Mouse (Mus musculus): ENCODE data around the gene Btg3. TPM values are rescaled to one million over a fixed set of nuclear protein-coding genes. Genes with fewer than 3 reads are reported as not detected.
"Not testable (repeated sequence)": the region's sequence is repeated elsewhere in the genome, so short reads cannot be mapped to it uniquely, and the experiment has no call there.

The Btg3 gene
- polyA plus RNA-seq, 1 experiment from 2014 or later: 21.5 TPM

DNA sequence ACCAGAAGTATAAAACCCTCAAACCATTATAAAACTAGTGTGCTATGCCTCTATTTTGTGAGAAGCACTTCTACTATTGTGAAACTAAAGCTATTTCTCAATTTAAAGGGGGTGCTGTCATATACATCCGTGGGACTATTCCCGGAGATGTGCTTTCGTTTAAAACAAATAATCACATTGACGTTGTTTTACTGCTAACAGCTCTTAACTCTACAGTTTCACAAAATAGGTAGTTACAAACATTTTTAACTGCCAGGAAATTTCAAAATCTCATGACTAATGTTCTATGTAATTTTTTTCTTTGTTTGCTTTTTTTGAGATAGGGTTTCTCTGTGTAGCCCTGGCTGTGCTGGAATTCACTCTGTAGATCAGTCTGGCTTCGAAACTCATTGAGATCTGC is 1.5 kb upstream of the Btg3 start:
- 85% methylated on average over 5 of the region's 5 CpGs for WGBS
- no peak overlapping the region for H3K9ac ChIP-seq (replicated peaks)

DNA sequence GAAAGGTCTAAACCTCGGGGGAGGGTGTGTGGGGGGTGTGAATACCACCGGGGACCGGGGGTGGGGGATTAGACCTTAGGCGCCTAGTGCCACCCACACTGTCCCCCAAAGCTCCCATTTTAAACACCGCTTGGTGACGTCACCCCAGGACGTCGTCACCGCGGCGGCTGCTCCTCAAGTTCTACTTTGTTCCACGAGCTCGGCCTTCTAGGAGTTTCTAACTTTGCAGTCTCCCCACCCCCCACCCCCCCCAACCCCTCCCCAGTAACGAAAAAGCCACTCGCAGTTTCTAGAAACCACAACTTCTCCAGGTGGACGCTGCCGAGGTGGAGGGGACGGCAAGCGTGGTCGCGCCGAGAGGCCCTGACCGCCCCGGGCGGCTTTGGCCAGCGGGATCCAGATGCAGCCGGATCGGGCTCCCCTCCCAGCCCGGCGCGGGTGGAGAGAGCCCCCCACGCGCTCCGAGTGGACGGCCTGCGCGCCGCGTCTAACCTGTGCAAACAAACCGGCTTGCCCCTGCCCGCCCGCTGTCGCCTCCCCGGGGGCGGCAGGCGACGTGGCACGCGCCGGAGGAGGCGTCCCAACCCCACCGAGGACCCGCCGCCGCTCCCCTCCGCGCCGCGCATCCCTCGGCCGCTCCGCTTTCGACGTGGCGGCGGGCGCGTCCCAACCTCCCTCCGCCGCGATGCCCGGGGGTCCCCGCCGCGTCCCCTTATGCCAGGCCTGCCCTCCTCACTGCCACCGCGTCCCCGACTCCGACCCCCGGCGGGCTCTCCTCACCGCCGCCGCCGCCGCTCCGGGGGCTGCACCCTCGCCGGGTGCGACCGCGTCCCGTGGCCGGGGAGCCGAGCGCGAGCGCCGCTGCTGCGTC is 936 bp downstream of the Btg3 start:
- ATAC-seq (ENCODE audit: low FRiP score): peak; percentile 67
- H3K4me3 ChIP-seq (replicated peaks): peak overlapping the region; percentile 82
- H3K27ac ChIP-seq (replicated peaks): peak overlapping the region; percentile 58
- peak overlapping the region; percentile 74 for H3K9ac ChIP-seq (replicated peaks)
- H3K27me3 ChIP-seq (replicated peaks): no peaks in the 10 kb centered on the region
- H3K4me1 ChIP-seq: peaks cover 14% of the 10 kb centered on the region; the same call in 1 of the 2 replicates
- H3K36me3 ChIP-seq: no peaks in the 10 kb centered on the region
- H3K4me2 ChIP-seq: peak overlapping the region; percentile 69
- WGBS: under 1% methylated on average over 93 of the region's 100 CpGs
- H3K9me3 ChIP-seq (replicated peaks): no peaks in the 10 kb centered on the region

More for the DNA sequence above, 1.5 kb upstream of the Btg3 start:
- no peak for ATAC-seq (ENCODE audit: low FRiP score)
- Histone ChIP-seq H3K9me3 (replicated peaks) (no peaks in the 10 kb centered on the region), H3K27ac (replicated peaks) (no peak overlapping the region), H3K4me3 (replicated peaks) (no peak overlapping the region), H3K4me2 (no peak overlapping the region), H3K27me3 (replicated peaks) (no peaks in the 10 kb centered on the region), H3K36me3 (no peaks in the 10 kb centered on the region), H3K4me1 (peaks cover 14% of the 10 kb centered on the region; the same call in 1 of the 2 replicates)

DNA sequence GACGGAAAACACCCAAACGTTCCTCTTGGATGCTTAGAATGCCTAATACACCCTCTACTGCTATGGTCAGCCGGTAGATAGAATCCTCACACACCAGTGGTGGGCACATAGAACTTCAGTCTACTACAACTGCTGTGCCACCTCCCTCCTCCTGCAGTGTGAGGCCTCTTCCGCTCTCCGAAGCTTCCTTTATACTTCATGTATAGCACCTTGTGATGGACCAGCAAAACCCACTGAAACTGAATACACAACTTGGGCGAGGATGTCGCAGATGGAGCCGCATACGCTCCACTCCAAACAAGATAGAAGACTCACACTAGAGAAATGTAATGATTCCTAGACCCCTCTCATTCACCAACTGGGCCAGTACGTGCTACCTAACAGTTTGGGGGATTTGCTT is 1.8 kb downstream of the Btg3 start:
- Histone ChIP-seq H3K4me3 (replicated peaks) (peak overlapping the region; percentile 82), H3K4me1 (peaks cover 14% of the 10 kb centered on the region; the same call in 1 of the 2 replicates), H3K9me3 (replicated peaks) (no peaks in the 10 kb centered on the region), H3K4me2 (peak overlapping the region; percentile 69), H3K9ac (replicated peaks) (no peak overlapping the region), H3K36me3 (no peaks in the 10 kb centered on the region), H3K27ac (replicated peaks) (no peak overlapping the region), H3K27me3 (replicated peaks) (no peaks in the 10 kb centered on the region)
- no peak for ATAC-seq (ENCODE audit: low FRiP score)
- 55% methylated on average over 10 of the region's 10 CpGs for WGBS

DNA sequence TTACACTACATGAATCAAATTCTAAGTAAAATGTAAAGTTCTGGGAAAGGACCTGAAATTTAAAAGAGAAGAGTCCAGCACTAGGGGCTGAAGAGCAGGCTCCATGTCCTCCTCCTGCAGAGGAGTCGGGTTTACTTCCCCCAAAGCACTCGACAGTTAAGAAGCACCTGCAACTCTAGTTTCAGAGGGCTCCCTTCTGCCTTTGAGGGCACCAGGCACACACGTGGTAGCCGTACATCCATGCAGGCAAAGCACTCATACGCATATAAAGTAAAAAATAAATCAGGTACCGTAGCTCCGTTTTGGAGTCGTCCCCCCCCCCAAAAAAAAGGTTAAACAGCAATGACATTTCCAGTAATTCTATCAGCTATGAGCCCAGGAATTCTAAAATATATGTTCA is 3.2 kb downstream of the Btg3 start:
- WGBS: 55% methylated on average over 8 of the region's 8 CpGs
- Histone ChIP-seq H3K36me3 (0 out of 2 replicates have a peak, but pooled peaks cover 1% of the 10 kb centered on the region), H3K9ac (replicated peaks) (no peak overlapping the region), H3K4me2 (no peak overlapping the region), H3K4me3 (replicated peaks) (no peak overlapping the region), H3K27ac (replicated peaks) (no peak overlapping the region), H3K9me3 (replicated peaks) (no peaks in the 10 kb centered on the region), H3K4me1 (peaks cover 14% of the 10 kb centered on the region; the same call in 1 of the 2 replicates), H3K27me3 (replicated peaks) (no peaks in the 10 kb centered on the region)
- ATAC-seq (ENCODE audit: low FRiP score): no peak

DNA sequence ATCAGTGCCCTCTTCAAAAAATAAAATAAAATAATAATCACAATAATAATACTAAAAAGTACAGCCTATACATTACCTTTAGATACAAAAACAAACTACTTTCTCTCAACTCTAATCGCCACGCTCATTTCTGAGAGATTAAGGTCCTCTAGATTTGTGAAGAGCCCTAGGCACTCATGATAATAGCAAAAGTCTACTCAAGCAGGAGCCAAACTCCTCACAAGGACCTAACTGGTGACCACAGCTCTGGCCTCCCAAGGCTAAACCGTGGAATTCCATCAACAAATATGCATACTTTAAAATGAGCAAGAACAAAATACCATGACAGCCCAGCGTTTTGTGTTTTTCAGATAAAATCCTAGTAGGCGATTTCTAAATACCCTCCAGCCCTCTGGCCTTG is 4.2 kb downstream of the Btg3 start:
- no peak for ATAC-seq (ENCODE audit: low FRiP score)
- no peak overlapping the region for H3K9ac ChIP-seq (replicated peaks)
- H3K9me3 ChIP-seq (replicated peaks): no peaks in the 10 kb centered on the region
- no peak overlapping the region for H3K4me2 ChIP-seq
- no peak overlapping the region for H3K4me3 ChIP-seq (replicated peaks)
- peaks cover 14% of the 10 kb centered on the region; the same call in 1 of the 2 replicates for H3K4me1 ChIP-seq
- no peak overlapping the region for H3K27ac ChIP-seq (replicated peaks)
- peaks cover 4% of the 10 kb centered on the region; the same call in 1 of the 2 replicates for H3K36me3 ChIP-seq
- no peaks in the 10 kb centered on the region for H3K27me3 ChIP-seq (replicated peaks)
- WGBS: 86% methylated on average over 5 of the region's 5 CpGs

DNA sequence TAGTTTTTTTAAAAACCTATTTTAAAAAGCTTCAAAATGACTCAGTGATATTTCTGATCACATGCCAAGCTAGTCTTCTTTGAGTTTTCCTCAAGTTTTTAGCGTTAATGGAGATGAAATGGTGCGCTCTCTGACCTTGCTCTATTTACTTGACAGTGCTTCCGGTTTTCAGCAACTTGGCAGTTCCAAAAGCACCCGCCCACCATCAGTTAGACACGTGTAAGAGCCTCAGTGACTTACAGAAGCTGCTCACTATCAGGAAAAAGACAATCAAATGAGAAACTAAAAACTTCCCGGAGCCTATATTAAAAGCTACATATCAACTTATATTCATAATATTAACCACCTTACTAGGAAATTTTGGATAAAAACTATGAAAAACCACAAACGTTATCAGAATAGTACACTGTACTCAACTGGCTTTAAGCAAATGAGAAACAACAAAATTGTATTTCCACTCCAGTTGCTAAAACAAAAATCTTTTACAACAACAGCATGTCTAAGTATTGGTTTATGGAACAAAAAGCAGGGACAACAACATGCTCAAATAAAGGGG is 5.4 kb downstream of the Btg3 start:
- WGBS: 84% methylated on average over 7 of the region's 7 CpGs
- no peaks in the 10 kb centered on the region for H3K9me3 ChIP-seq (replicated peaks)
- no peak overlapping the region for H3K4me3 ChIP-seq (replicated peaks)
- no peak overlapping the region for H3K4me2 ChIP-seq
- H3K36me3 ChIP-seq: peaks cover 10% of the 10 kb centered on the region; the same call in 1 of the 2 replicates
- no peaks in the 10 kb centered on the region for H3K27me3 ChIP-seq (replicated peaks)
- no peak overlapping the region for H3K27ac ChIP-seq (replicated peaks)
- no peak overlapping the region for H3K9ac ChIP-seq (replicated peaks)
- peaks cover 9% of the 10 kb centered on the region; the same call in 1 of the 2 replicates for H3K4me1 ChIP-seq
- ATAC-seq (ENCODE audit: low FRiP score): no peak

DNA sequence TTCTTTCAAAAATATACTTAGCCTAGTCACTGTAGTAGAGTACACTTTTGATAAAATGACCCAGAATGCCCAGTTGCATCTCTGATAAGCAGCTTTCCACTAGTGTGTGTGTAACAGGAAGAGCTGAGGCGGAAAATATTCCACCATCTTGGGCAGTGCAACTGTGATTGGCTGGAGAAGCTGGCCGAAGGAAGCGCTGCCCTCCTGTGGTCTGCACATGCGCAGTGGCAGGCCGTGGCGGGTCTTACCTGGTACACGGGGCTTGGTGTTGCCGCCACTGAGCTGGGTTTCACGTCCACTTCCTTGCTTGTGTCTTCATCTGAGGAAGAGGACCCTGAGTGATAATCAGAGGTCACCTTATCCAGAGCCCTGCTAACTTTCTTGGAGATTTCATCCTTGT is 12.4 kb downstream of the Btg3 start:
- not testable (repeated sequence) for H3K9ac ChIP-seq (replicated peaks); H3K4me2 ChIP-seq; H3K4me1 ChIP-seq; ATAC-seq (ENCODE audit: low FRiP score); H3K9me3 ChIP-seq (replicated peaks); H3K27me3 ChIP-seq (replicated peaks); H3K27ac ChIP-seq (replicated peaks); H3K4me3 ChIP-seq (replicated peaks)
- H3K36me3 ChIP-seq: peaks cover 17% of the 10 kb centered on the region
- 96% methylated on average over 9 of the region's 9 CpGs for WGBS

DNA sequence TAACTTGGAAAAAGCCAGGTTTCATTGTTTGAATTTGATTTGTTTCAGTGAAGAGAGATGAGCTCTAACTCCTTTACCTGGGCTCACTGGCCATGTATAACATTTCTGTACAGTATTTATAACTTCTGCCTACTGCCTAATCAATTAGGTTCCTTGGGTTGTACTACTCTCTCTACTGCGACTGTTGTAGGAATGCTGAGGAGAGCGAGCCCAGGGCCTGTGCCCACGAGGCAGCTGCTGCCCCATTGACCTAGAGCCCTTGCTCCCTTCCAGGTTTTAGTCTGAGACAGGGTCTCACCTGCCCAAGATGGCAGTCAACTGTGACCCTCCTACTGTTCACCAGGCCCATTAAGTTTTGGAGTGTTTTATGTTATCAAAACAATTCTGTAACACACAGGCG is 15.5 kb downstream of the Btg3 start:
- Histone ChIP-seq H3K9ac (replicated peaks) (no peak overlapping the region), H3K4me1 (no peaks in the 10 kb centered on the region), H3K4me3 (replicated peaks) (no peak overlapping the region), H3K4me2 (no peak overlapping the region), H3K36me3 (peaks cover 15% of the 10 kb centered on the region), H3K9me3 (replicated peaks) (no peaks in the 10 kb centered on the region), H3K27ac (replicated peaks) (no peak overlapping the region), H3K27me3 (replicated peaks) (no peaks in the 10 kb centered on the region)
- 89% methylated on average over 4 of the region's 4 CpGs for WGBS
- ATAC-seq (ENCODE audit: low FRiP score): no peak

DNA sequence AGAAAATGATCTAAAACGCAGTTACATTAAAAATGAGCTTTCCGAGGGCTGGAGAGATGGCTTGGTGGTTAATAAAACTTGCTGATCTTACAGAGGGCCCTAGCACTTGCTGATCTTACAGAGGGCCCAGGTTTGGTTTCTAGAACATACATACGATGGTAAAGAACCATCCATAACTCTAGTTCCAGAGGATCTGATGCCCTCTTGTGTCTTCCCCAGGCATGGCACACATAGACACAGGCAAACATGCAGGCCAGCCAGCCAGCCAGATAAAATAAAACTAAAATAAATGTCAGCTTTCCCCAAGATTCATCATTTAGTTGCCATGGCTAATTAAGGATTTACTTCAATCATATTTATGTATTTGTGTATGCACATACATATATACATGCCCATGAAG is 19.2 kb downstream of the Btg3 start:
- no peak overlapping the region for H3K9ac ChIP-seq (replicated peaks)
- no peaks in the 10 kb centered on the region for H3K27me3 ChIP-seq (replicated peaks)
- no peaks in the 10 kb centered on the region for H3K9me3 ChIP-seq (replicated peaks)
- no peak overlapping the region for H3K27ac ChIP-seq (replicated peaks)
- H3K4me1 ChIP-seq: no peaks in the 10 kb centered on the region
- H3K4me3 ChIP-seq (replicated peaks): no peak overlapping the region
- peaks cover 12% of the 10 kb centered on the region for H3K36me3 ChIP-seq
- WGBS: 95% methylated on average over 3 of the region's 3 CpGs
- no peak for ATAC-seq (ENCODE audit: low FRiP score)
- no peak overlapping the region for H3K4me2 ChIP-seq

DNA sequence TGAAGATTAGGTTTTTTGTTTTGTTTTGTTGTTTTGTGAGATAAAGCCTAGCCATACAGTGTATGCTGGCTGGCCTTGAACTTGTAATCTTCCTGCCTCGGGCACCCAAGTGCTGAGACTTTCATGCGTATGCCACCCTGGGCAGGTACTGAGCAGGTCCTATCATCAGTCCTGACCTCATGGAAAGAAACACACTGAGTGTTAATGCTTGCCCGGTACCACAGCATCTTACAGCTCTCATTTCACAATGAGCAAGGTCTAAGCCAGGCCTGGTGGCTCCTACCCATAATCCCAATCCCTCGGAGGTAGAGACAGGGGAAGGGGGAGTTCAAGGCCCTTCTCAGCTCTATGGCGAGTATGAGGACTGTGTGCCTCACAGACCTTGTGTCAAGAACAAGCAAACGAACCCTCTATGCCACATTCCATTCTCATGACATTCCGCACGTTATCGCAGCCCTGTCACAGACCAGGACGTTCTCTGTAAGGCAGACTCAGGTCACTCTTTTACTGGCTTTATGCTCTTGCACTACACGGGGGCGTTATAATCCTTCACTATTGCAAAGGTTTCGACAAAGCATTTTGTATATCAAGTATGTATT is 29.6 kb downstream of the Btg3 start:
- Histone ChIP-seq H3K27me3 (replicated peaks) (no peaks in the 10 kb centered on the region), H3K4me2 (no peak overlapping the region), H3K27ac (replicated peaks) (no peak overlapping the region), H3K9ac (replicated peaks) (no peak overlapping the region), H3K9me3 (replicated peaks) (no peaks in the 10 kb centered on the region), H3K4me3 (replicated peaks) (no peak overlapping the region), H3K4me1 (peaks cover 2% of the 10 kb centered on the region; the same call in 1 of the 2 replicates), H3K36me3 (peaks cover 7% of the 10 kb centered on the region)
- WGBS: 88% methylated on average over 13 of the region's 13 CpGs
- no peak for ATAC-seq (ENCODE audit: low FRiP score)

DNA sequence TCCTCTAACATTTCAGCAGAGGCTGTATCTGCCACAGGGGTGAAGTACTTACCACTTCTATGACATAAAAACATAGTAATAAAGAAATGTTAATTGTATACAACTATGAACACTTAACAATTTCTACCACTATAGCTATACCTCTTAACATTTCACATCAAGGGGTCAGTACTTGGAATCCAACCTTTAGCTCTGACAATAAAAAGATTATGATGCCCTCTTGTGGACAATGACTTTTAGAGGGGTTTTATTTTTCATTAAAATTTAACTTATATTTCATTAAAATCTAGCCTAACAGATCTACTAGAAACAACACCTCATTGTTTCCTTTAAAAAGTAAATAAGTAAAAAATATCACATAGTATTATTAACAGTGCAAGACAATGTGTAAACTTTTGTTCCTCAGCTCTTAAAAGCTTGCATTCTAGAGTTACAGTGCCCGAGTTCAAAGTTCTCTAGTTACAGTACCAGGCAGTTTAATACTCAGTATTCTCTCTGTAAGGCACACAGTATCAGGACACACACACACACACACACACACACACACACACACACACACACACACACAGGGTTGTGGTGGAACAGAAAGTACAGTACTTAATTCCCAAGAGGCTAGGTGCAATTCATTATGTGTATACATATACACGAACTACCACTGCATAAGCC is 30.2 kb downstream of the Btg3 start:
- no peak overlapping the region for H3K9ac ChIP-seq (replicated peaks)
- H3K9me3 ChIP-seq (replicated peaks): no peaks in the 10 kb centered on the region
- H3K27me3 ChIP-seq (replicated peaks): no peaks in the 10 kb centered on the region
- H3K4me2 ChIP-seq: no peak overlapping the region
- ATAC-seq (ENCODE audit: low FRiP score): no peak
- peaks cover 2% of the 10 kb centered on the region; the same call in 1 of the 2 replicates for H3K4me1 ChIP-seq
- H3K4me3 ChIP-seq (replicated peaks): no peak overlapping the region
- 82% methylated on average over 2 of the region's 2 CpGs for WGBS
- H3K27ac ChIP-seq (replicated peaks): no peak overlapping the region
- H3K36me3 ChIP-seq: peaks cover 7% of the 10 kb centered on the region
